Mouse (Mus musculus): ENCODE measurements around the gene Cradd.

Gene Cradd

GRCm38 (mm10) chr10:95334826-95335225, 10.9 kb upstream of the Cradd start:
- DNase-seq (ENCODE audit: low read depth, low spot score): no peak

- DNase-seq (ENCODE audit: low read depth, low spot score): no peak
Observed at GRCm38 (mm10) chr10:95332596-95332995, 8.7 kb upstream of the Cradd start.

- no peak for DNase-seq (ENCODE audit: low read depth, low spot score)
Observed at GRCm38 (mm10) chr10:95330375-95331363, 6.7 kb upstream of the Cradd start.

- DNase-seq (ENCODE audit: low read depth, low spot score): no peak
Observed at GRCm38 (mm10) chr10:95329884-95330283, 6.0 kb upstream of the Cradd start.

- no peak for DNase-seq (ENCODE audit: low read depth, low spot score)
Observed at GRCm38 (mm10) chr10:95324278-95324631, 322 bp upstream of the Cradd start.

GRCm38 (mm10) chr10:95322076-95323070, 1.6 kb downstream of the Cradd start:
- DNase-seq (ENCODE audit: low read depth, low spot score): no peak

GRCm38 (mm10) chr10:95319001-95319400, 4.9 kb downstream of the Cradd start:
- DNase-seq (ENCODE audit: low read depth, low spot score): no peak

- DNase-seq (ENCODE audit: low read depth, low spot score): no peak
Observed at GRCm38 (mm10) chr10:95318392-95318708, 5.6 kb downstream of the Cradd start.

GRCm38 (mm10) chr10:95317581-95318391, 6.1 kb downstream of the Cradd start:
- no peak for DNase-seq (ENCODE audit: low read depth, low spot score)

GRCm38 (mm10) chr10:95317091-95317490, 6.8 kb downstream of the Cradd start:
- DNase-seq (ENCODE audit: low read depth, low spot score): no peak

- DNase-seq (ENCODE audit: low read depth, low spot score): no peak
Observed at GRCm38 (mm10) chr10:95316675-95317074, 7.3 kb downstream of the Cradd start.

- DNase-seq (ENCODE audit: low read depth, low spot score): no peak
Observed at GRCm38 (mm10) chr10:95315801-95316474, 8.0 kb downstream of the Cradd start.

- DNase-seq (ENCODE audit: low read depth, low spot score): no peak
Observed at GRCm38 (mm10) chr10:95315321-95315720, 8.6 kb downstream of the Cradd start.

- DNase-seq (ENCODE audit: low read depth, low spot score): no peak
Observed at GRCm38 (mm10) chr10:95314019-95314418, 9.9 kb downstream of the Cradd start.

- DNase-seq (ENCODE audit: low read depth, low spot score): no peak
Observed at GRCm38 (mm10) chr10:95313524-95313923, 10.4 kb downstream of the Cradd start.

- no peak for DNase-seq (ENCODE audit: low read depth, low spot score)
Observed at GRCm38 (mm10) chr10:95310688-95311441, 13.1 kb downstream of the Cradd start.

GRCm38 (mm10) chr10:95309412-95310322, 14.3 kb downstream of the Cradd start:
- no peak for DNase-seq (ENCODE audit: low read depth, low spot score)

GRCm38 (mm10) chr10:95308991-95309390, 14.9 kb downstream of the Cradd start:
- DNase-seq (ENCODE audit: low read depth, low spot score): no peak

GRCm38 (mm10) chr10:95307916-95308315, 16.0 kb downstream of the Cradd start:
- no peak for DNase-seq (ENCODE audit: low read depth, low spot score)
